Mouse (Mus musculus) midbrain, embryonic 11.5 days (tissue): Measurements from ENCODE around the gene Panx1. TPM values are rescaled to one million over a fixed set of nuclear protein-coding genes. Genes with fewer than 3 reads are reported as not detected.

Source experiments
- ATAC-seq: fragments of 200-750 bp; cut with Nextera tagmentation; 2 replicates; pipeline ENCODE4 v1.8.0; 2017; ENCODE audit warnings: moderate TSS enrichment, moderate library complexity; ENCODE audit not compliant: low FRiP score
- DNase-seq: peaks from one replicate; pipeline ENCODE4 v3.0.0; 2015; ENCODE audit warnings: low spot score; ENCODE audit errors: missing footprints
- H3K27ac ChIP-seq: fragments of 300-500 bp; sonication (generic); 2 replicates; pipeline ENCODE4 v1.5.1; 2014; ENCODE audit warnings: low read depth, low read length
- H3K27me3 ChIP-seq: fragments of 300-500 bp; sonication (generic); 2 replicates; pipeline ENCODE4 v1.6.1; 2014; ENCODE audit warnings: mild to moderate bottlenecking, low read length, moderate library complexity, mixed read lengths; ENCODE audit not compliant: control insufficient read depth, insufficient read depth
- H3K36me3 ChIP-seq: fragments of 300-500 bp; sonication (generic); 2 replicates; pipeline ENCODE4 v1.6.1; 2014; ENCODE audit warnings: mild to moderate bottlenecking, low read length, moderate library complexity, mixed read lengths; ENCODE audit not compliant: control insufficient read depth, insufficient read depth
- H3K4me1 ChIP-seq: fragments of 300-500 bp; sonication (generic); 2 replicates; pipeline ENCODE4 v1.6.1; 2014; ENCODE audit warnings: low read length; ENCODE audit not compliant: control insufficient read depth, insufficient read depth
- H3K4me2 ChIP-seq: fragments of 300-500 bp; sonication (generic); 2 replicates; pipeline ENCODE4 v1.6.1; 2014; ENCODE audit warnings: mild to moderate bottlenecking, moderate library complexity
- H3K4me3 ChIP-seq: fragments of 300-500 bp; sonication (generic); 2 replicates; pipeline ENCODE4 v1.5.1; 2014; ENCODE audit warnings: low read depth, low read length
- H3K9ac ChIP-seq: fragments of 300-500 bp; sonication (generic); 2 replicates; pipeline ENCODE4 v1.6.1; 2014; ENCODE audit warnings: low read length
- H3K9me3 ChIP-seq: fragments of 300-500 bp; sonication (generic); 2 replicates; pipeline ENCODE4 v1.6.1; 2016; ENCODE audit warnings: low read length; ENCODE audit not compliant: control insufficient read depth
- WGBS: fragments of 180-500 bp; shearing (Covaris S2); extraction: QIAGEN DNeasy Blood & Tissue Kit; methylation state at CpG from one replicate; pipeline ENCODE4 v1.1.7; 2014; 5-methylcytosine and 5-hydroxymethylcytosine counted together
- polyA plus RNA-seq: library from polyadenylated mRNA; unstranded; fragments of >200 nt; fragmentation: Nextera tagmentation; extraction: Ambion mirVana; gene quantifications from 2 replicates; pipeline ENCODE4 v1.2.1, GENCODE M21; 2014

Gene Panx1
- polyA plus RNA-seq, 1 experiment from 2014 or later: 129 TPM

- Histone ChIP-seq H3K27ac (no peak overlapping the region), H3K4me1 (no peaks in the 10 kb centered on the region), H3K36me3 (no peaks in the 10 kb centered on the region), H3K9me3 (no peaks in the 10 kb centered on the region), H3K4me3 (no peak overlapping the region), H3K4me2 (no peak overlapping the region), H3K9ac (no peak overlapping the region), H3K27me3 (no peaks in the 10 kb centered on the region)
- DNase-seq (no peak), ATAC-seq (no peak)
- 86% methylated on average over 4 of the region's 4 CpGs for WGBS
Observed at GRCm38 (mm10) chr9:14970211-14970610, 75.1 kb downstream of the Panx1 start.

- no peaks in the 10 kb centered on the region for H3K27me3 ChIP-seq
- no peak overlapping the region for H3K27ac ChIP-seq
- no peaks in the 10 kb centered on the region for H3K9me3 ChIP-seq
- DNase-seq (no peak), ATAC-seq (no peak)
- no peak overlapping the region for H3K9ac ChIP-seq
- 88% methylated on average over 1 of the region's 1 CpGs for WGBS
- H3K4me1 ChIP-seq: no peaks in the 10 kb centered on the region
- H3K4me2 ChIP-seq: no peak overlapping the region
- no peaks in the 10 kb centered on the region for H3K36me3 ChIP-seq
- H3K4me3 ChIP-seq: no peak overlapping the region
Observed at GRCm38 (mm10) chr9:14967598-14967997, 77.7 kb downstream of the Panx1 start.

GRCm38 (mm10) chr9:14966787-14967186 lies 78.5 kb downstream of the Panx1 start:
- Histone ChIP-seq H3K4me3 (no peak overlapping the region), H3K27me3 (no peaks in the 10 kb centered on the region), H3K9me3 (no peaks in the 10 kb centered on the region), H3K4me2 (no peak overlapping the region), H3K36me3 (no peaks in the 10 kb centered on the region), H3K4me1 (no peaks in the 10 kb centered on the region), H3K9ac (no peak overlapping the region), H3K27ac (no peak overlapping the region)
- no peak for DNase-seq
- 62% methylated on average over 4 of the region's 4 CpGs for WGBS
- no peak for ATAC-seq

GRCm38 (mm10) chr9:14965368-14965767 lies 79.9 kb downstream of the Panx1 start:
- H3K27ac ChIP-seq: no peak overlapping the region
- no peak overlapping the region for H3K9ac ChIP-seq
- DNase-seq (no peak), ATAC-seq (no peak)
- H3K27me3 ChIP-seq: no peaks in the 10 kb centered on the region
- no peaks in the 10 kb centered on the region for H3K9me3 ChIP-seq
- H3K36me3 ChIP-seq: no peaks in the 10 kb centered on the region
- no peak overlapping the region for H3K4me2 ChIP-seq
- no peak overlapping the region for H3K4me3 ChIP-seq
- H3K4me1 ChIP-seq: no peaks in the 10 kb centered on the region

- H3K27me3 ChIP-seq: no peaks in the 10 kb centered on the region
- no peak overlapping the region for H3K27ac ChIP-seq
- no peaks in the 10 kb centered on the region for H3K9me3 ChIP-seq
- H3K4me3 ChIP-seq: no peak overlapping the region
- H3K4me1 ChIP-seq: no peaks in the 10 kb centered on the region
- H3K9ac ChIP-seq: no peak overlapping the region
- H3K36me3 ChIP-seq: no peaks in the 10 kb centered on the region
- 82% methylated on average over 1 of the region's 1 CpGs for WGBS
- no peak overlapping the region for H3K4me2 ChIP-seq
- ATAC-seq: no peak
- DNase-seq: no peak
Observed at GRCm38 (mm10) chr9:14962769-14963168, 82.5 kb downstream of the Panx1 start.

GRCm38 (mm10) chr9:14954659-14955058 lies 90.6 kb downstream of the Panx1 start:
- ATAC-seq: no peak
- peaks cover 5% of the 10 kb centered on the region; the same call in 1 of the 2 replicates for H3K9me3 ChIP-seq
- H3K27ac ChIP-seq: no peak overlapping the region
- H3K9ac ChIP-seq: no peak overlapping the region
- 72% methylated on average over 1 of the region's 1 CpGs for WGBS
- no peaks in the 10 kb centered on the region for H3K4me1 ChIP-seq
- H3K4me3 ChIP-seq: no peak overlapping the region
- H3K27me3 ChIP-seq: no peaks in the 10 kb centered on the region
- H3K36me3 ChIP-seq: no peaks in the 10 kb centered on the region
- no peak overlapping the region for H3K4me2 ChIP-seq
- DNase-seq: no peak

Other genes starting within 250 kb of the Panx1 start
- gene Gpr83, start 185.3 kb downstream of the Panx1 start, polyA plus RNA-seq: 0.26 and 0.34 TPM in 2 replicates
- gene Izumo1r, start 141.5 kb downstream of the Panx1 start, polyA plus RNA-seq: not detected in 2 replicates
- gene Hephl1, start 66.6 kb upstream of the Panx1 start, polyA plus RNA-seq: not detected in 2 replicates
- gene Vstm5, start 193.6 kb upstream of the Panx1 start, polyA plus RNA-seq: 1.9 and 2.0 TPM in 2 replicates
- 47.4 and 48.9 TPM in 2 replicates for gene Med17, start 234.5 kb upstream of the Panx1 start, polyA plus RNA-seq